Mouse (Mus musculus): ENCODE measurements around the gene Mroh2a. TPM values are rescaled to one million over a fixed set of nuclear protein-coding genes. Genes with fewer than 3 reads are reported as not detected.

Mroh2a gene
- polyA plus RNA-seq, 1 experiment, result 0.08 TPM

GRCm38 (mm10) chr1:88246386-88246785 is 19.6 kb downstream of the Mroh2a start:
- Histone ChIP-seq H3K36me3 (ENCODE audit: control insufficient read depth, insufficient read depth, low read length) (no peaks in the 10 kb centered on the region), H3K4me3 (ENCODE audit: insufficient read depth, low read depth, low read length) (no peak overlapping the region), H3K27me3 (replicated peaks; ENCODE audit: control insufficient read depth, insufficient read depth, low read length) (no peaks in the 10 kb centered on the region), H3K4me1 (ENCODE audit: control insufficient read depth, insufficient read depth, low read length) (no peaks in the 10 kb centered on the region), H3K27ac (ENCODE audit: insufficient read depth, low read depth, low read length) (no peak overlapping the region)
- TF ChIP-seq CTCF (conservative IDR thresholded peaks at IDR 0.05; ENCODE audit: insufficient read depth, insufficient read length, low read depth, low read length) (no peak), POLR2A (IDR thresholded peaks at IDR 0.05; ENCODE audit: low read depth, low read length) (no peak)
- no peak for DNase-seq
- 49% methylated on average over 6 of the region's 6 CpGs for WGBS

GRCm38 (mm10) chr1:88247660-88248059 is 20.9 kb downstream of the Mroh2a start:
- WGBS, result 53% methylated on average over 2 of the region's 2 CpGs

GRCm38 (mm10) chr1:88248658-88249057 is 21.9 kb downstream of the Mroh2a start:
- 63% methylated on average over 4 of the region's 4 CpGs for WGBS
- DNase-seq, result no peak
- Histone ChIP-seq H3K4me1 (ENCODE audit: control insufficient read depth, insufficient read depth, low read length) (no peaks in the 10 kb centered on the region), H3K36me3 (ENCODE audit: control insufficient read depth, insufficient read depth, low read length) (no peaks in the 10 kb centered on the region), H3K4me3 (ENCODE audit: insufficient read depth, low read depth, low read length) (no peak overlapping the region), H3K27me3 (replicated peaks; ENCODE audit: control insufficient read depth, insufficient read depth, low read length) (no peaks in the 10 kb centered on the region), H3K27ac (ENCODE audit: insufficient read depth, low read depth, low read length) (no peak overlapping the region)
- TF ChIP-seq CTCF (conservative IDR thresholded peaks at IDR 0.05; ENCODE audit: insufficient read depth, insufficient read length, low read depth, low read length) (no peak), POLR2A (IDR thresholded peaks at IDR 0.05; ENCODE audit: low read depth, low read length) (no peak)

More at GRCm38 (mm10) chr1:88247660-88248059, 20.9 kb downstream of the Mroh2a start:
- H3K27ac ChIP-seq (ENCODE audit: insufficient read depth, low read depth, low read length), result no peak overlapping the region
- H3K27me3 ChIP-seq (replicated peaks; ENCODE audit: control insufficient read depth, insufficient read depth, low read length), result no peaks in the 10 kb centered on the region
- no peak for DNase-seq
- no peaks in the 10 kb centered on the region for H3K4me1 ChIP-seq (ENCODE audit: control insufficient read depth, insufficient read depth, low read length)
- H3K4me3 ChIP-seq (ENCODE audit: insufficient read depth, low read depth, low read length), result no peak overlapping the region
- TF ChIP-seq CTCF (conservative IDR thresholded peaks at IDR 0.05; ENCODE audit: insufficient read depth, insufficient read length, low read depth, low read length), result no peak
- no peak for TF ChIP-seq POLR2A (IDR thresholded peaks at IDR 0.05; ENCODE audit: low read depth, low read length)
- H3K36me3 ChIP-seq (ENCODE audit: control insufficient read depth, insufficient read depth, low read length), result no peaks in the 10 kb centered on the region

GRCm38 (mm10) chr1:88249596-88249995 is 22.8 kb downstream of the Mroh2a start:
- Histone ChIP-seq H3K4me1 (ENCODE audit: control insufficient read depth, insufficient read depth, low read length) (no peaks in the 10 kb centered on the region), H3K4me3 (ENCODE audit: insufficient read depth, low read depth, low read length) (no peak overlapping the region), H3K36me3 (ENCODE audit: control insufficient read depth, insufficient read depth, low read length) (no peaks in the 10 kb centered on the region), H3K27ac (ENCODE audit: insufficient read depth, low read depth, low read length) (no peak overlapping the region), H3K27me3 (replicated peaks; ENCODE audit: control insufficient read depth, insufficient read depth, low read length) (no peaks in the 10 kb centered on the region)
- TF ChIP-seq CTCF (conservative IDR thresholded peaks at IDR 0.05; ENCODE audit: insufficient read depth, insufficient read length, low read depth, low read length) (no peak), POLR2A (IDR thresholded peaks at IDR 0.05; ENCODE audit: low read depth, low read length) (no peak)
- no peak for DNase-seq
- WGBS, result 75% methylated on average over 7 of the region's 7 CpGs

GRCm38 (mm10) chr1:88250023-88250422 is 23.2 kb downstream of the Mroh2a start:
- Histone ChIP-seq H3K36me3 (ENCODE audit: control insufficient read depth, insufficient read depth, low read length) (no peaks in the 10 kb centered on the region), H3K4me1 (ENCODE audit: control insufficient read depth, insufficient read depth, low read length) (no peaks in the 10 kb centered on the region), H3K27me3 (replicated peaks; ENCODE audit: control insufficient read depth, insufficient read depth, low read length) (no peaks in the 10 kb centered on the region), H3K4me3 (ENCODE audit: insufficient read depth, low read depth, low read length) (no peak overlapping the region), H3K27ac (ENCODE audit: insufficient read depth, low read depth, low read length) (no peak overlapping the region)
- 81% methylated on average over 5 of the region's 5 CpGs for WGBS
- no peak for DNase-seq
- TF ChIP-seq CTCF (conservative IDR thresholded peaks at IDR 0.05; ENCODE audit: insufficient read depth, insufficient read length, low read depth, low read length), result no peak
- TF ChIP-seq POLR2A (IDR thresholded peaks at IDR 0.05; ENCODE audit: low read depth, low read length), result no peak

- no peak for TF ChIP-seq CTCF (conservative IDR thresholded peaks at IDR 0.05; ENCODE audit: insufficient read depth, insufficient read length, low read depth, low read length)
- no peak for TF ChIP-seq POLR2A (IDR thresholded peaks at IDR 0.05; ENCODE audit: low read depth, low read length)
- no peaks in the 10 kb centered on the region for H3K27me3 ChIP-seq (replicated peaks; ENCODE audit: control insufficient read depth, insufficient read depth, low read length)
- H3K27ac ChIP-seq (ENCODE audit: insufficient read depth, low read depth, low read length), result no peak overlapping the region
- H3K4me3 ChIP-seq (ENCODE audit: insufficient read depth, low read depth, low read length), result no peak overlapping the region
- WGBS, result 61% methylated on average over 8 of the region's 8 CpGs
- H3K36me3 ChIP-seq (ENCODE audit: control insufficient read depth, insufficient read depth, low read length), result no peaks in the 10 kb centered on the region
- no peak for DNase-seq
- H3K4me1 ChIP-seq (ENCODE audit: control insufficient read depth, insufficient read depth, low read length), result no peaks in the 10 kb centered on the region
Observed at GRCm38 (mm10) chr1:88253106-88253505, 26.3 kb downstream of the Mroh2a start.

- Histone ChIP-seq H3K27me3 (replicated peaks; ENCODE audit: control insufficient read depth, insufficient read depth, low read length) (no peaks in the 10 kb centered on the region), H3K4me1 (ENCODE audit: control insufficient read depth, insufficient read depth, low read length) (no peaks in the 10 kb centered on the region), H3K27ac (ENCODE audit: insufficient read depth, low read depth, low read length) (no peak overlapping the region), H3K4me3 (ENCODE audit: insufficient read depth, low read depth, low read length) (no peak overlapping the region), H3K36me3 (ENCODE audit: control insufficient read depth, insufficient read depth, low read length) (no peaks in the 10 kb centered on the region)
- TF ChIP-seq POLR2A (IDR thresholded peaks at IDR 0.05; ENCODE audit: low read depth, low read length) (no peak), CTCF (conservative IDR thresholded peaks at IDR 0.05; ENCODE audit: insufficient read depth, insufficient read length, low read depth, low read length) (no peak)
- no peak for DNase-seq
- WGBS, result 69% methylated on average over 6 of the region's 6 CpGs
Observed at GRCm38 (mm10) chr1:88253540-88253939, 26.8 kb downstream of the Mroh2a start.

All from kidney, adult 2 months (tissue).